ENCODE assay signal across 8 mouse cellular contexts in genomic region chr17:23740598-23741021, GRCm38 (mm10). TPM values are rescaled to one million over a fixed set of nuclear protein-coding genes. Genes with fewer than 3 reads are reported as not detected.
DNase-seq lines count a peak whose midpoint lies in the region; ATAC-seq and TF ChIP-seq lines count a peak whose summit lies in the region.

TSS of gene Paqr4 (minus strand) at chr17:23740867.

- peak within 1 kb of the TSS; percentile 99 for H3K4me2 ChIP-seq in lung, embryonic 14.5 days

- H3K9me3 ChIP-seq in lung, embryonic 14.5 days (ENCODE audit: low read depth, low read length): no peaks in the 10 kb centered on the region

- 6% methylated on average over 13 of the region's 13 CpGs for WGBS in lung, embryonic 14.5 days

- peaks cover 51% of the 10 kb centered on the region for H3K27me3 ChIP-seq in lung, embryonic 14.5 days (ENCODE audit: insufficient read depth, low read length)

- peak within 1 kb of the TSS; percentile 72 for H3K4me3 ChIP-seq in lung, embryonic 14.5 days (ENCODE audit: low read depth, low read length)

- TF ChIP-seq CTCF in lung, embryonic 14.5 days (IDR thresholded peaks at IDR 0.05; ENCODE audit: low read depth): no peak

- ATAC-seq in lung, embryonic 14.5 days (ENCODE audit: insufficient read depth): peak; percentile 9
- peak; percentile 18; the same call in 1 of the 2 replicates for ATAC-seq in megakaryocyte, adult 5-6 weeks (ENCODE audit: poor library complexity, severe bottlenecking)
- ATAC-seq in monocyte, adult 5-6 weeks (replicated peaks; ENCODE audit: insufficient number of reproducible peaks, low FRiP score, low TSS enrichment, poor library complexity, severe bottlenecking): no peak

- no peak for DNase-seq in lung, embryonic 14.5 days
- no peak for DNase-seq in lung, postnatal 14 days
- DNase-seq in c-Kit-negative CD71-positive TER-119-positive erythroid progenitor cells, embryonic 14.5 days (ENCODE audit: low read depth, low spot score): peak; percentile 36
- DNase-seq in heart, adult 8-10 months (ENCODE audit: low spot score): no peak
- no peak for DNase-seq in layer of hippocampus, postnatal 14 days (ENCODE audit: low spot score in 2 of 2)
- DNase-seq in kidney, adult 9 months: no peak

- peak within 1 kb of the TSS; percentile 70 for H3K9ac ChIP-seq in lung, embryonic 14.5 days

- H3K4me1 ChIP-seq in lung, embryonic 14.5 days (ENCODE audit: insufficient read depth): peaks cover 8% of the 10 kb centered on the region

- peaks cover 21% of the 10 kb centered on the region for H3K36me3 ChIP-seq in lung, embryonic 14.5 days (ENCODE audit: insufficient read depth)

- H3K27ac ChIP-seq in lung, embryonic 14.5 days (ENCODE audit: low read depth): peak within 1 kb of the TSS; percentile 61

RNA-seq across cellular contexts. Expression of gene Paqr4, which starts in this region (rescaled TPM):
- 35.8 TPM in 2 replicates for polyA plus RNA-seq in lung, embryonic 14.5 days (2014; fragmentation: Nextera tagmentation; extraction: Ambion mirVana)
- total RNA-seq in heart, adult 8-10 months (2022): 10 to 100 TPM; 22.4 to 29.0 (median 26.4) TPM
- 10 to 100 TPM; 49.7 to 52.8 TPM for total RNA-seq in layer of hippocampus, postnatal 14 days (2021)
- total RNA-seq in megakaryocyte, adult 5-6 weeks (2015): 3.3 and 4.1 TPM in 2 replicates
- 7.6 and 10.1 TPM in 2 replicates for total RNA-seq in megakaryocyte, adult 5-6 weeks (2017)
- 0.38 to 5.1 TPM (median 2.9 TPM) in 3 replicates for total RNA-seq in monocyte, adult 5-6 weeks (2017)
